Mouse (Mus musculus): ENCODE measurements around the gene Ppargc1a. TPM values are rescaled to one million over a fixed set of nuclear protein-coding genes. Genes with fewer than 3 reads are reported as not detected.

Ppargc1a gene
- polyA plus RNA-seq, 1 experiment from 2014 or later = 78.1 TPM

DNA sequence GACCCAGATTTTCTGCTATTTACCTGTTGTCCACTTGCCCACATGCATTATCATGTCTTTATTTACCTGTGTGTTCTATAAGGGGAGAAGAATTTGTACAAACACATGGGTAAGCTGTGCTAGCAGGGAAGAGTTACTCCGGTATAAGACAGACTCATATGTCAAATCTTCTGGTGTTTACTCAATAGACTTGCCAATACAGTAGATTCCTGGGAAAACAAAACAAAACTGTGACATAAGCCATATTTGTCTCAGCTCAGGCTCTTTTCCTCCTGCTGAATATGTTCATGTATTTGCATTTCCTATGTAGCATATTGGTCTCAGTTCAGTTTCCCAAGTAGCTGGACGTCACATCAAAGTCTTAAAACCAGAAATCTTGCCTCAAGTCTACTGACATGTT, 135.0 kb downstream of the Ppargc1a start:
- no peak for ATAC-seq (replicated peaks; ENCODE audit: extremely low read depth, insufficient read depth, low FRiP score)
- Histone ChIP-seq H3K9ac (ENCODE audit: low read length) (no peak overlapping the region), H3K4me3 (ENCODE audit: low read length) (no peak overlapping the region), H3K27ac (ENCODE audit: low read length) (no peak overlapping the region), H3K27me3 (ENCODE audit: control insufficient read depth, insufficient read depth, low read length) (no peaks in the 10 kb centered on the region), H3K4me1 (ENCODE audit: control insufficient read depth, insufficient read depth, low read length) (no peaks in the 10 kb centered on the region), H3K36me3 (ENCODE audit: control insufficient read depth, insufficient read depth) (no peaks in the 10 kb centered on the region), H3K4me2 (ENCODE audit: low read depth, low read length) (no peak overlapping the region), H3K9me3 (replicated peaks; ENCODE audit: control insufficient read depth, low read length) (no peaks in the 10 kb centered on the region)
- 79% methylated on average over 2 of the region's 2 CpGs for WGBS

GRCm38 (mm10) chr5:51432031-51432430, 135.5 kb downstream of the Ppargc1a start:
- Histone ChIP-seq H3K9me3 (replicated peaks; ENCODE audit: control insufficient read depth, low read length) (no peaks in the 10 kb centered on the region), H3K4me3 (ENCODE audit: low read length) (no peak overlapping the region), H3K27ac (ENCODE audit: low read length) (no peak overlapping the region), H3K36me3 (ENCODE audit: control insufficient read depth, insufficient read depth) (no peaks in the 10 kb centered on the region), H3K9ac (ENCODE audit: low read length) (no peak overlapping the region), H3K4me1 (ENCODE audit: control insufficient read depth, insufficient read depth, low read length) (no peaks in the 10 kb centered on the region), H3K4me2 (ENCODE audit: low read depth, low read length) (no peak overlapping the region), H3K27me3 (ENCODE audit: control insufficient read depth, insufficient read depth, low read length) (no peaks in the 10 kb centered on the region)
- WGBS = 61% methylated on average over 4 of the region's 4 CpGs
- ATAC-seq (replicated peaks; ENCODE audit: extremely low read depth, insufficient read depth, low FRiP score) = no peak

- Histone ChIP-seq H3K4me3 (ENCODE audit: low read length) (no peak overlapping the region), H3K27ac (ENCODE audit: low read length) (no peak overlapping the region), H3K27me3 (ENCODE audit: control insufficient read depth, insufficient read depth, low read length) (no peaks in the 10 kb centered on the region), H3K4me2 (ENCODE audit: low read depth, low read length) (no peak overlapping the region), H3K36me3 (ENCODE audit: control insufficient read depth, insufficient read depth) (no peaks in the 10 kb centered on the region), H3K9me3 (replicated peaks; ENCODE audit: control insufficient read depth, low read length) (no peaks in the 10 kb centered on the region), H3K4me1 (ENCODE audit: control insufficient read depth, insufficient read depth, low read length) (no peaks in the 10 kb centered on the region), H3K9ac (ENCODE audit: low read length) (no peak overlapping the region)
- no peak for ATAC-seq (replicated peaks; ENCODE audit: extremely low read depth, insufficient read depth, low FRiP score)
These were observed 141.1 kb downstream of the Ppargc1a start for GRCm38 (mm10) chr5:51426406-51426805.

DNA sequence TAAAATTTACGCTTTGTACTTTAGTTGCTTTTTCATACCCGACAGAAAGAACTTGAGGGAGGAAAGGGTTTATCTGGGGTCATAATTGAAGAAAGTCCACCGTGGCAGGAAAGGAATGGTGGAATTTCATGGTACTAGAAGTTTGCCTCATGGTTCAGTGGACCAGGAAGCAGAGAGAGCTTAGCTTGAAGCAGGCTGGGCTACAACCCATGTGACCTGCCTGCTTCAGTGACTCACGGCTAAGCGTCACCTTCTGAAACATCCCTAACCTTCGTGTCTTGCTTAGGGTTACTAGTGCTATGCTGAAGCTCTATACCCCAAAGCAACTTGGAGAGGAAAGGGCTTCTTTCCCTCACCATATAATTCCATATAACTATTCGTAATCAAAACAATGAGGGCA, 151.1 kb downstream of the Ppargc1a start:
- H3K4me1 ChIP-seq (ENCODE audit: control insufficient read depth, insufficient read depth, low read length) = peaks cover 3% of the 10 kb centered on the region; the same call in 1 of the 2 replicates
- no peaks in the 10 kb centered on the region for H3K36me3 ChIP-seq (ENCODE audit: control insufficient read depth, insufficient read depth)
- H3K9me3 ChIP-seq (replicated peaks; ENCODE audit: control insufficient read depth, low read length) = no peaks in the 10 kb centered on the region
- H3K9ac ChIP-seq (ENCODE audit: low read length) = no peak overlapping the region
- 79% methylated on average over 7 of the region's 7 CpGs for WGBS
- H3K4me2 ChIP-seq (ENCODE audit: low read depth, low read length) = no peak overlapping the region
- no peaks in the 10 kb centered on the region for H3K27me3 ChIP-seq (ENCODE audit: control insufficient read depth, insufficient read depth, low read length)
- H3K27ac ChIP-seq (ENCODE audit: low read length) = no peak overlapping the region
- ATAC-seq (replicated peaks; ENCODE audit: extremely low read depth, insufficient read depth, low FRiP score) = no peak
- no peak overlapping the region for H3K4me3 ChIP-seq (ENCODE audit: low read length)

DNA sequence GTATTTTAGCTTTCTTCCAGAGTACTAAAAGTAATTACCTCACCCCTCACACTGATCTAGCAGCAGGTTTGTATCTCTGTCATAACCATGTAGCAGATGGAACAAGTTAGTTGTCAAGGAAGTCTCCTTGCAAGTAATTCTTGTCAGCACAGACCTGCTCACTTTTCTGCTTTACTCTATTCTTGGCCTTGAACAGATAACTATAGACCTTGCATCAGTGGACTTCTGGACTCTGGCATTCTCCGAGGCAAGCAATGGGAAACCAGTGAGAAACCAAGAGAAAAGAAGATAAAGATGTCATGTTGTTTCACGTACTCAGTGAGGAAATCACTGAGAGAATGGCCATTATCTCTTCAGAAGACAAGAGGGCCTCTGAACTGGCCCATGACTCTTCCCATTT, 152.1 kb downstream of the Ppargc1a start:
- no peaks in the 10 kb centered on the region for H3K27me3 ChIP-seq (ENCODE audit: control insufficient read depth, insufficient read depth, low read length)
- H3K4me1 ChIP-seq (ENCODE audit: control insufficient read depth, insufficient read depth, low read length) = peaks cover 3% of the 10 kb centered on the region; the same call in 1 of the 2 replicates
- H3K36me3 ChIP-seq (ENCODE audit: control insufficient read depth, insufficient read depth) = no peaks in the 10 kb centered on the region
- H3K9ac ChIP-seq (ENCODE audit: low read length) = no peak overlapping the region
- no peaks in the 10 kb centered on the region for H3K9me3 ChIP-seq (replicated peaks; ENCODE audit: control insufficient read depth, low read length)
- H3K27ac ChIP-seq (ENCODE audit: low read length) = no peak overlapping the region
- H3K4me3 ChIP-seq (ENCODE audit: low read length) = no peak overlapping the region
- no peak for ATAC-seq (replicated peaks; ENCODE audit: extremely low read depth, insufficient read depth, low FRiP score)
- 40% methylated on average over 2 of the region's 2 CpGs for WGBS
- H3K4me2 ChIP-seq (ENCODE audit: low read depth, low read length) = no peak overlapping the region

GRCm38 (mm10) chr5:51412303-51413117, 155.0 kb downstream of the Ppargc1a start:
- 36% methylated on average over 12 of the region's 12 CpGs for WGBS

GRCm38 (mm10) chr5:51410006-51410405, 157.5 kb downstream of the Ppargc1a start:
- H3K27me3 ChIP-seq (ENCODE audit: control insufficient read depth, insufficient read depth, low read length) = no peaks in the 10 kb centered on the region

More at GRCm38 (mm10) chr5:51412303-51413117, 155.0 kb downstream of the Ppargc1a start:
- ATAC-seq (replicated peaks; ENCODE audit: extremely low read depth, insufficient read depth, low FRiP score) = no peak
- H3K4me3 ChIP-seq (ENCODE audit: low read length) = peak overlapping the region; percentile 39
- no peaks in the 10 kb centered on the region for H3K9me3 ChIP-seq (replicated peaks; ENCODE audit: control insufficient read depth, low read length)
- H3K9ac ChIP-seq (ENCODE audit: low read length) = peak overlapping the region; percentile 30
- H3K4me1 ChIP-seq (ENCODE audit: control insufficient read depth, insufficient read depth, low read length) = peaks cover 3% of the 10 kb centered on the region; the same call in 1 of the 2 replicates
- peak overlapping the region; percentile 46 for H3K4me2 ChIP-seq (ENCODE audit: low read depth, low read length)
- H3K27ac ChIP-seq (ENCODE audit: low read length) = peak overlapping the region; percentile 12
- H3K27me3 ChIP-seq (ENCODE audit: control insufficient read depth, insufficient read depth, low read length) = no peaks in the 10 kb centered on the region
- no peaks in the 10 kb centered on the region for H3K36me3 ChIP-seq (ENCODE audit: control insufficient read depth, insufficient read depth)

DNA sequence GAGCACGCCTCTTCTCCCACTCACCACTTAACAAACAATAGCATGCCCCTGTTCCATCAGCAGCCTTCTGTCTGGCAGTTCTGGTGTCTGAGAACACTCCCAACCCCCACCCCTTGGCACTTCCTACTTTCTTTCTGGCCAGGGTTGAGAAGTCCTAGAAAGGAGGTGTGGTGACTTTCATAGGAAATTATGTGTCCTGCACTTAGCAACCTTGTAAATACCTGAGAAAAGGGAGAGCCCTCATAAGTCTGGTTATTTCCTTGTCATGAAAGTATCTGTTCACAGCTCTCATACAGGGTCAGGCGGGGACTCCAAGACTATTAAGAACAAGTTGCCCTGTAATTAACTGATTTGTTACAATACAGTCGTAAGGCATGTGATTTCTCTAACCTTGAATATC, 161.1 kb downstream of the Ppargc1a start:
- Histone ChIP-seq H3K9me3 (replicated peaks; ENCODE audit: control insufficient read depth, low read length) (no peaks in the 10 kb centered on the region), H3K4me3 (ENCODE audit: low read length) (no peak overlapping the region), H3K9ac (ENCODE audit: low read length) (no peak overlapping the region), H3K4me1 (ENCODE audit: control insufficient read depth, insufficient read depth, low read length) (0 out of 2 replicates have a peak, but pooled peaks cover 5% of the 10 kb centered on the region), H3K27ac (ENCODE audit: low read length) (no peak overlapping the region), H3K27me3 (ENCODE audit: control insufficient read depth, insufficient read depth, low read length) (no peaks in the 10 kb centered on the region), H3K4me2 (ENCODE audit: low read depth, low read length) (no peak overlapping the region), H3K36me3 (ENCODE audit: control insufficient read depth, insufficient read depth) (no peaks in the 10 kb centered on the region)
- WGBS = 43% methylated on average over 3 of the region's 3 CpGs
- no peak for ATAC-seq (replicated peaks; ENCODE audit: extremely low read depth, insufficient read depth, low FRiP score)

More at GRCm38 (mm10) chr5:51410006-51410405, 157.5 kb downstream of the Ppargc1a start:
- Histone ChIP-seq H3K9me3 (replicated peaks; ENCODE audit: control insufficient read depth, low read length) (no peaks in the 10 kb centered on the region), H3K4me3 (ENCODE audit: low read length) (no peak overlapping the region), H3K36me3 (ENCODE audit: control insufficient read depth, insufficient read depth) (no peaks in the 10 kb centered on the region), H3K4me1 (ENCODE audit: control insufficient read depth, insufficient read depth, low read length) (peaks cover 8% of the 10 kb centered on the region; the same call in 1 of the 2 replicates), H3K27ac (ENCODE audit: low read length) (no peak overlapping the region), H3K4me2 (ENCODE audit: low read depth, low read length) (no peak overlapping the region), H3K9ac (ENCODE audit: low read length) (no peak overlapping the region)
- no peak for ATAC-seq (replicated peaks; ENCODE audit: extremely low read depth, insufficient read depth, low FRiP score)
- 67% methylated on average over 1 of the region's 1 CpGs for WGBS
